Mouse (Mus musculus) CH12.LX (cell line): Measurements from ENCODE around the gene Inpp4b. TPM values are rescaled to one million over a fixed set of nuclear protein-coding genes. Genes with fewer than 3 reads are reported as not detected.

ENCODE experiments used
- DNase-seq: peaks from one replicate; pipeline ENCODE4 v3.0.0-alpha.2; 2013; ENCODE audit errors: extremely low read depth
- H3K27ac ChIP-seq: 2 replicates; pipeline ENCODE4 v1.5.1; 2012; ENCODE audit warnings: low read depth, mild to moderate bottlenecking, control low read depth, moderate library complexity; ENCODE audit not compliant: insufficient read depth
- H3K27me3 ChIP-seq: replicated peaks from 2 replicates; pipeline ENCODE3; 2012; ENCODE audit warnings: inconsistent platforms
- H3K36me3 ChIP-seq, 2 experiments: replicated peaks in 1 of 2; 2 replicates each; pipeline versions ENCODE3 to v1.6.1; 2012; ENCODE audit warnings: inconsistent platforms in 1 of 2, low read length in 1 of 2, mild to moderate bottlenecking in 1 of 2, mixed read lengths in 1 of 2, moderate library complexity in 1 of 2; ENCODE audit not compliant: control insufficient read depth in 1 of 2, insufficient read depth in 1 of 2
- H3K4me1 ChIP-seq, 2 experiments: 2 replicates each; pipeline ENCODE4 v1.6.1; 2012; ENCODE audit warnings: inconsistent platforms in 1 of 2, moderate library complexity in 1 of 2; ENCODE audit not compliant: insufficient read depth in 2 of 2, control insufficient read depth in 1 of 2
- H3K4me2 ChIP-seq: 2 replicates; pipeline ENCODE4 v1.6.1; 2012; ENCODE audit warnings: low read depth, mild to moderate bottlenecking, control low read depth; ENCODE audit not compliant: poor library complexity, insufficient read depth, severe bottlenecking
- H3K4me3 ChIP-seq, 3 experiments: fragments of 150-350 bp in 1 of 3; sonication (generic) in 1 of 3; replicated peaks in 1 of 3; 2 replicates each; pipeline versions ENCODE3 to v1.5.1; 2011 to 2012; ENCODE audit warnings: low read depth in 2 of 3, low read length in 2 of 3, mild to moderate bottlenecking in 2 of 3, moderate library complexity in 2 of 3, control low read depth in 1 of 3, improper control_type of control experiment in 1 of 3, inconsistent platforms in 1 of 3, mixed read lengths in 1 of 3; ENCODE audit not compliant: poor library complexity in 1 of 3
- H3K79me2 ChIP-seq: replicated peaks from 2 replicates; pipeline ENCODE4 v1.6.1; 2012; ENCODE audit warnings: mild to moderate bottlenecking, moderate library complexity; ENCODE audit not compliant: control insufficient read depth, poor library complexity, insufficient read depth, severe bottlenecking; ENCODE audit errors: extremely low read depth
- H3K9ac ChIP-seq: 2 replicates; pipeline ENCODE4 v1.6.1; 2012; ENCODE audit warnings: low read depth, mild to moderate bottlenecking, control low read depth, moderate library complexity; ENCODE audit not compliant: insufficient read depth
- H3K9me3 ChIP-seq: replicated peaks from 2 replicates; pipeline ENCODE3; 2012; ENCODE audit warnings: low read length, inconsistent platforms, mixed read lengths
- CHD1 ChIP-seq: IDR thresholded peaks from 2 replicates; pipeline ENCODE4 v1.6.1; 2012; ENCODE audit warnings: low read depth, low read length, improper control_type of control experiment, inconsistent platforms
- CTCF ChIP-seq, 2 experiments: IDR thresholded peaks in 1 of 2; conservative IDR thresholded peaks in 1 of 2; 2 replicates each; pipeline ENCODE4 v1.5.1; 2011 to 2012; ENCODE audit warnings: low read depth in 2 of 2, low read length in 2 of 2, improper control_type of control experiment in 1 of 2, inconsistent platforms in 1 of 2, mild to moderate bottlenecking in 1 of 2, moderate library complexity in 1 of 2
- HCFC1 ChIP-seq: IDR thresholded peaks from 2 replicates; pipeline ENCODE4 v1.6.1; 2012; ENCODE audit warnings: low read depth, mild to moderate bottlenecking, inconsistent platforms, low read length, improper control_type of control experiment
- IRF4 ChIP-seq: IDR thresholded peaks from 2 replicates; pipeline ENCODE4 v1.6.1; 2014; ENCODE audit warnings: low read depth, mild to moderate bottlenecking, inconsistent platforms, low read length, improper control_type of control experiment
- JUND ChIP-seq: conservative IDR thresholded peaks from 2 replicates; pipeline ENCODE4 v1.6.1; 2011; ENCODE audit warnings: low read depth, low read length, improper control_type of control experiment
- KAT2A ChIP-seq: IDR thresholded peaks from 2 replicates; pipeline ENCODE4 v1.6.1; 2012; ENCODE audit warnings: low read length, improper control_type of control experiment, inconsistent platforms; ENCODE audit not compliant: insufficient replicate concordance
- MAX ChIP-seq: IDR thresholded peaks from 2 replicates; pipeline ENCODE4 v1.6.1; 2011; ENCODE audit warnings: low read length, improper control_type of control experiment
- PAX5 ChIP-seq: IDR thresholded peaks from 2 replicates; pipeline ENCODE4 v1.6.1; 2012; ENCODE audit warnings: low read length, inconsistent platforms, mixed read lengths
- POLR2AphosphoS2 ChIP-seq: IDR thresholded peaks from 2 replicates; pipeline ENCODE4 v1.6.1; 2011; ENCODE audit warnings: low read depth, low read length, improper control_type of control experiment
- RAD21 ChIP-seq: IDR thresholded peaks from 2 replicates; pipeline ENCODE4 v1.6.1; 2011; ENCODE audit warnings: low read depth, mild to moderate bottlenecking, low read length, improper control_type of control experiment, moderate library complexity
- TCF12 ChIP-seq: IDR thresholded peaks from 2 replicates; pipeline ENCODE4 v1.6.1; 2014; ENCODE audit warnings: low read depth, mild to moderate bottlenecking, inconsistent platforms, low read length, improper control_type of control experiment
- USF1 ChIP-seq: IDR thresholded peaks from 2 replicates; pipeline ENCODE4 v1.6.1; 2014; ENCODE audit warnings: low read depth, mild to moderate bottlenecking, inconsistent platforms, low read length, improper control_type of control experiment
- dilution Hi-C: fragments of 300-500 bp; cut with MboI; formaldehyde crosslinking; loops from 2 replicates; pipeline ENCODE4 v1.14.3; 2020; ENCODE audit warnings: low sequenced_read_pairs; ENCODE audit not compliant: extremely low pct_unique_long_range_greater_than_20kb, extremely low pct_ligation_motif_present
- in situ Hi-C: fragments of 300-500 bp; cut with MboI; formaldehyde crosslinking; loops from 3 replicates; pipeline ENCODE4 v1.14.3; 2019; ENCODE audit warnings: low sequenced_read_pairs, low pct_ligation_motif_present, low pct_unique_long_range_greater_than_20kb, mixed read lengths
- polyA plus RNA-seq: library from polyadenylated mRNA; unstranded; fragments of >175 nt; gene quantifications from 2 replicates; pipeline ENCODE4 v1.2.1, GENCODE M21; 2012; ENCODE audit warnings: low read depth; ENCODE audit not compliant: insufficient read length
- total RNA-seq, 2 experiments: library from RNA; depleted of rRNA; stranded (reverse); fragments of 300-350 nt in 1 of 2; fragments of >200 nt in 1 of 2; gene quantifications; 2 replicates each; pipeline ENCODE4 v1.2.3; 2012 to 2014

Gene Inpp4b
- total and polyA plus RNA-seq, 3 experiments = 3.0 to 4.9 (median 3.4) TPM

- no peaks in the 10 kb centered on the region for H3K27me3 ChIP-seq
- no peaks in the 10 kb centered on the region for H3K79me2 ChIP-seq
- 0 out of 4 replicates have a peak, but pooled peaks cover 0 to 5% of the 10 kb centered on the region in 2 experiments for H3K4me1 ChIP-seq
- H3K4me3 ChIP-seq = no peak overlapping the region
- TF ChIP-seq JUND (no peak), IRF4 (no peak), RAD21 (no peak), MAX (no peak), HCFC1 (no peak)
- dilution Hi-C loops = no loop called here
- DNase-seq = no peak
- H3K9me3 ChIP-seq = no peaks in the 10 kb centered on the region
- in situ Hi-C loops = no loop called here
- peaks cover 0 to 8% of the 10 kb centered on the region in 2 experiments for H3K36me3 ChIP-seq
- H3K27ac ChIP-seq = no peak overlapping the region
- H3K9ac ChIP-seq = no peak overlapping the region
- H3K4me2 ChIP-seq = no peak overlapping the region
Measured at GRCm38 (mm10) chr8:81888843-81889242, 546.5 kb downstream of the Inpp4b start.

- Histone ChIP-seq H3K9ac (no peak overlapping the region), H3K4me1 (0 out of 4 replicates have a peak, but pooled peaks cover 0 to 5% of the 10 kb centered on the region in 2 experiments), H3K9me3 (no peaks in the 10 kb centered on the region), H3K36me3 (peaks cover 0 to 4% of the 10 kb centered on the region in 2 experiments), H3K4me2 (no peak overlapping the region), H3K79me2 (no peaks in the 10 kb centered on the region), H3K27ac (no peak overlapping the region), H3K27me3 (no peaks in the 10 kb centered on the region), H3K4me3 (no peak overlapping the region)
- TF ChIP-seq KAT2A (no peak), PAX5 (no peak), POLR2AphosphoS2 (no peak), CTCF (conservative IDR thresholded peaks at IDR 0.05 in 1 of 2, IDR thresholded peaks at IDR 0.05 in 1 of 2; ENCODE audit: low read depth in 2 of 2, low read length in 2 of 2) (no peak)
- in situ Hi-C loops = no loop called here
- no peak for DNase-seq
- dilution Hi-C loops = no loop called here
Measured at GRCm38 (mm10) chr8:81893292-81893691, 550.9 kb downstream of the Inpp4b start.

GRCm38 (mm10) chr8:81946812-81947211, 604.5 kb downstream of the Inpp4b start:
- in situ Hi-C loops = no loop called here
- H3K27ac ChIP-seq = no peak overlapping the region
- no peak overlapping the region for H3K9ac ChIP-seq
- no peaks in the 10 kb centered on the region for H3K36me3 ChIP-seq
- peaks cover 0 to 8% of the 10 kb centered on the region in 2 experiments; a peak in 1 of 4 replicates for H3K4me1 ChIP-seq
- dilution Hi-C loops = no loop called here
- no peaks in the 10 kb centered on the region for H3K27me3 ChIP-seq
- DNase-seq = no peak
- no peak overlapping the region for H3K4me3 ChIP-seq
- TF ChIP-seq TCF12 (no peak), CHD1 (no peak), USF1 (no peak), HCFC1 (no peak), CTCF (conservative IDR thresholded peaks at IDR 0.05 in 1 of 2, IDR thresholded peaks at IDR 0.05 in 1 of 2; ENCODE audit: low read depth in 2 of 2, low read length in 2 of 2) (no peak), MAX (no peak)
- no peak overlapping the region for H3K4me2 ChIP-seq
- H3K9me3 ChIP-seq = no peaks in the 10 kb centered on the region
- H3K79me2 ChIP-seq = no peaks in the 10 kb centered on the region
